ENCODE assay signal across 8 mouse cellular contexts in genomic region chr19:30032206-30032605, GRCm38 (mm10). TPM values are rescaled to one million over a fixed set of nuclear protein-coding genes. Genes with fewer than 3 reads are reported as not detected.
A peak's percentile ranks its signal among the peaks of the same experiment; 100 is the strongest.
DNase-seq lines count a peak whose midpoint lies in the region; ATAC-seq and TF ChIP-seq lines count a peak whose summit lies in the region.
"Had no signal": no experiment of that assay in that cellular context is flagged by ENCODE, and none has a peak within 500 bp of the region (broad histone marks: within the 10 kb centered on the region; RNA-seq: fewer than 3 reads in every experiment).

No protein-coding gene starts in this region.

- 64% methylated on average over 3 of the region's 3 CpGs for WGBS in lung, postnatal 0 days
- 50% methylated on average over 3 of the region's 3 CpGs for WGBS in lung, adult 2 months
- 75% methylated on average over 3 of the region's 3 CpGs for WGBS in forebrain, embryonic 10.5 days
- WGBS in limb, embryonic 14.5 days = 74% methylated on average over 3 of the region's 3 CpGs
- 60% methylated on average over 3 of the region's 3 CpGs for WGBS in stomach, postnatal 0 days

- no peak overlapping the region for H3K27ac ChIP-seq in lung, postnatal 0 days (ENCODE audit: low read length)
- H3K27ac ChIP-seq in forebrain, embryonic 10.5 days = peak overlapping the region; percentile 98; the same call in 1 of the 2 replicates
- no peak overlapping the region for H3K27ac ChIP-seq in limb, embryonic 14.5 days (replicated peaks; ENCODE audit: low read depth, low read length)
- H3K27ac ChIP-seq in stomach, postnatal 0 days (replicated peaks) = no peak overlapping the region

- peak overlapping the region; percentile 78; the same call in 1 of the 2 replicates for H3K4me2 ChIP-seq in lung, postnatal 0 days (replicated peaks; ENCODE audit: low read depth, low read length)
- peak overlapping the region; percentile 81 for H3K4me2 ChIP-seq in limb, embryonic 14.5 days (replicated peaks; ENCODE audit: low read depth, low read length, severe bottlenecking)
- H3K4me2 ChIP-seq in stomach, postnatal 0 days (replicated peaks; ENCODE audit: low read depth) = peak overlapping the region; percentile 68

- DNase-seq in lung, postnatal 0 days (ENCODE audit: low spot score) = no peak
- DNase-seq in lung, adult 2 months = no peak
- no peak for DNase-seq in forebrain, embryonic 10.5 days (ENCODE audit: extremely low spot score, low spot score)
- DNase-seq in limb, embryonic 14.5 days (ENCODE audit: low spot score) = no peak
- no peak for DNase-seq in stomach, postnatal 0 days (ENCODE audit: low spot score)
- DNase-seq in frontal cortex, postnatal 10 days (ENCODE audit: low spot score in 2 of 2) = no peak
- DNase-seq: kidney, postnatal 10 days had no signal

- TF ChIP-seq EP300 in lung, postnatal 0 days (IDR thresholded peaks at IDR 0.05) = no peak
- no peak for TF ChIP-seq EP300 in stomach, postnatal 0 days (optimal IDR thresholded peaks at IDR 0.05)

- no peak for TF ChIP-seq CTCF in lung, postnatal 0 days (IDR thresholded peaks at IDR 0.05)
- no peak for TF ChIP-seq CTCF in lung, adult 2 months (IDR thresholded peaks at IDR 0.05; ENCODE audit: insufficient read depth, low read length)
- no peak for TF ChIP-seq CTCF in stomach, postnatal 0 days (IDR thresholded peaks at IDR 0.05; ENCODE audit: low read depth)

- H3K27me3 ChIP-seq in lung, postnatal 0 days (replicated peaks; ENCODE audit: insufficient read depth, low read length) = no peaks in the 10 kb centered on the region
- H3K27me3 ChIP-seq in forebrain, embryonic 10.5 days (ENCODE audit: poor library complexity, severe bottlenecking) = no peaks in the 10 kb centered on the region
- no peaks in the 10 kb centered on the region for H3K27me3 ChIP-seq in limb, embryonic 14.5 days (ENCODE audit: control insufficient read depth, insufficient read depth, low read length)
- H3K27me3 ChIP-seq in stomach, postnatal 0 days (ENCODE audit: control insufficient read depth, insufficient read depth, low read length) = no peaks in the 10 kb centered on the region

- no peaks in the 10 kb centered on the region for H3K36me3 ChIP-seq in lung, postnatal 0 days (ENCODE audit: insufficient read depth, low read length)
- H3K36me3 ChIP-seq in forebrain, embryonic 10.5 days (replicated peaks) = peaks cover 13% of the 10 kb centered on the region
- peaks cover 4% of the 10 kb centered on the region; the same call in 1 of the 2 replicates for H3K36me3 ChIP-seq in limb, embryonic 14.5 days (ENCODE audit: control insufficient read depth, insufficient read depth, low read length)
- H3K36me3 ChIP-seq in stomach, postnatal 0 days (ENCODE audit: control insufficient read depth, insufficient read depth, low read length) = no peaks in the 10 kb centered on the region

- H3K9me3 ChIP-seq in lung, postnatal 0 days (ENCODE audit: low read length) = no peaks in the 10 kb centered on the region
- no peaks in the 10 kb centered on the region for H3K9me3 ChIP-seq in forebrain, embryonic 10.5 days
- no peaks in the 10 kb centered on the region for H3K9me3 ChIP-seq in limb, embryonic 14.5 days (ENCODE audit: control insufficient read depth, low read length)
- no peaks in the 10 kb centered on the region for H3K9me3 ChIP-seq in stomach, postnatal 0 days (ENCODE audit: control insufficient read depth, low read length)

- TF ChIP-seq POLR2A in lung, adult 2 months (IDR thresholded peaks at IDR 0.05; ENCODE audit: borderline replicate concordance, extremely low read depth, low read depth, low read length) = no peak
- no peak for TF ChIP-seq POLR2A in limb, embryonic 14.5 days (IDR thresholded peaks at IDR 0.05; ENCODE audit: borderline replicate concordance, extremely low read depth, insufficient read depth, insufficient read length)

- no peak overlapping the region for H3K4me3 ChIP-seq in lung, postnatal 0 days (ENCODE audit: low read depth, low read length)
- H3K4me3 ChIP-seq in lung, adult 2 months (replicated peaks; ENCODE audit: extremely low read depth, low read depth, low read length) = no peak overlapping the region
- peak overlapping the region; percentile 80 for H3K4me3 ChIP-seq in forebrain, embryonic 10.5 days
- H3K4me3 ChIP-seq in limb, embryonic 14.5 days (replicated peaks; ENCODE audit: low read length) = peak overlapping the region; percentile 100
- peak overlapping the region; percentile 98 for H3K4me3 ChIP-seq in stomach, postnatal 0 days (ENCODE audit: low read depth, low read length)

- peaks cover 13% of the 10 kb centered on the region; the same call in 1 of the 2 replicates for H3K4me1 ChIP-seq in lung, postnatal 0 days (ENCODE audit: insufficient read depth, low read depth, low read length)
- peaks cover 18% of the 10 kb centered on the region for H3K4me1 ChIP-seq in lung, adult 2 months (ENCODE audit: control insufficient read depth, insufficient read depth, low read length)
- peaks cover 62% of the 10 kb centered on the region for H3K4me1 ChIP-seq in forebrain, embryonic 10.5 days
- peaks cover 22% of the 10 kb centered on the region for H3K4me1 ChIP-seq in limb, embryonic 14.5 days (ENCODE audit: control insufficient read depth, insufficient read depth, low read length)
- H3K4me1 ChIP-seq in stomach, postnatal 0 days (replicated peaks; ENCODE audit: control insufficient read depth, insufficient read depth) = peaks cover 6% of the 10 kb centered on the region; the same call in 1 of the 2 replicates

- no peak overlapping the region for H3K9ac ChIP-seq in lung, postnatal 0 days (replicated peaks; ENCODE audit: low read depth)
- peak overlapping the region; percentile 99; the same call in 1 of the 2 replicates for H3K9ac ChIP-seq in limb, embryonic 14.5 days (ENCODE audit: low read depth, low read length, severe bottlenecking)
- H3K9ac ChIP-seq in stomach, postnatal 0 days (ENCODE audit: low read length) = no peak overlapping the region

- no peak for ATAC-seq in lung, postnatal 0 days
- no peak for ATAC-seq in limb, embryonic 14.5 days (ENCODE audit: low FRiP score, low read depth)
- ATAC-seq in stomach, postnatal 0 days (ENCODE audit: low FRiP score, low TSS enrichment) = no peak
- ATAC-seq in erythroid progenitor cell, adult 5-6 weeks (replicated peaks; ENCODE audit: low FRiP score, poor library complexity, severe bottlenecking) = no peak

RNA-seq across cellular contexts. Expression of gene Uhrf2, which starts 1.9 kb away (rescaled TPM):
- polyA plus RNA-seq in lung, postnatal 0 days (2015; fragmentation: Nextera tagmentation; extraction: Ambion mirVana) = 28.0 and 36.7 TPM in 2 replicates
- polyA plus RNA-seq in lung, adult 2 months (2012; rRNA removed) = 19.3 and 27.5 TPM in 2 replicates
- polyA plus RNA-seq in forebrain, embryonic 10.5 days (2016; fragmentation: Nextera tagmentation; extraction: Ambion mirVana) = 78.9 and 80.7 TPM in 2 replicates
- 129 and 158 TPM in 2 replicates for polyA plus RNA-seq in limb, embryonic 14.5 days (2012; rRNA removed)
- 65.2 and 74.8 TPM in 2 replicates for polyA plus RNA-seq in limb, embryonic 14.5 days (2014; fragmentation: Nextera tagmentation; extraction: Ambion mirVana)
- 23.4 and 26.5 TPM in 2 replicates for polyA plus RNA-seq in stomach, postnatal 0 days (2015; fragmentation: Nextera tagmentation; extraction: Ambion mirVana)
- total RNA-seq in erythroid progenitor cell, adult 5-6 weeks (2015; ENCODE audit: low replicate concordance) = 151 and 220 TPM in 2 replicates
- 132 and 155 TPM in 2 replicates for total RNA-seq in erythroid progenitor cell, adult 5-6 weeks (2017; ENCODE audit: low replicate concordance)

RNA-seq across cellular contexts. Expression of gene Trpd52l3, which starts 28.6 kb away (rescaled TPM):
- polyA plus RNA-seq in lung, postnatal 0 days (2015; fragmentation: Nextera tagmentation; extraction: Ambion mirVana) = not detected in 2 replicates
- polyA plus RNA-seq in lung, adult 2 months (2012; rRNA removed) = not detected in 2 replicates
- polyA plus RNA-seq in forebrain, embryonic 10.5 days (2016; fragmentation: Nextera tagmentation; extraction: Ambion mirVana) = not detected in 2 replicates
- not detected in 2 replicates for polyA plus RNA-seq in limb, embryonic 14.5 days (2012; rRNA removed)
- polyA plus RNA-seq in limb, embryonic 14.5 days (2014; fragmentation: Nextera tagmentation; extraction: Ambion mirVana) = not detected in 2 replicates
- polyA plus RNA-seq in stomach, postnatal 0 days (2015; fragmentation: Nextera tagmentation; extraction: Ambion mirVana) = not detected in 2 replicates
- not detected in 2 replicates for total RNA-seq in erythroid progenitor cell, adult 5-6 weeks (2015; ENCODE audit: low replicate concordance)
- not detected in 2 replicates for total RNA-seq in erythroid progenitor cell, adult 5-6 weeks (2017; ENCODE audit: low replicate concordance)

Comparison
In these comparisons a context has a peak if more than half of its experiments do, and no peak if none do; other contexts are left out.
1. H3K4me3 ChIP-seq: peak in forebrain, embryonic 10.5 days (single experiment), limb, embryonic 14.5 days (single experiment) and stomach, postnatal 0 days (single experiment); none in lung, postnatal 0 days (single experiment) and lung, adult 2 months (single experiment).
2. Peak in every context shown above with its lines, with median percentiles within 50 percentile points of each other: H3K4me2 ChIP-seq.